Mouse (Mus musculus) embryonic facial prominence, embryonic 14.5 days (tissue): Measurements from ENCODE around the gene Ptchd4. TPM values are rescaled to one million over a fixed set of nuclear protein-coding genes. Genes with fewer than 3 reads are reported as not detected.

ENCODE experiments used
- ATAC-seq: fragments of 200-750 bp; cut with Nextera tagmentation; 2 replicates; pipeline ENCODE4 v1.8.0; 2017; ENCODE audit warnings: low read depth, moderate number of reproducible peaks, moderate TSS enrichment
- DNase-seq: peaks from one replicate; pipeline ENCODE4 v3.0.0-alpha.2; 2015; ENCODE audit warnings: low spot score
- H3K27ac ChIP-seq: fragments of 300-500 bp; sonication (generic); replicated peaks from 2 replicates; pipeline ENCODE4 v1.5.1; 2014; ENCODE audit warnings: low read depth, mild to moderate bottlenecking, low read length, moderate library complexity
- H3K27me3 ChIP-seq: fragments of 300-500 bp; sonication (generic); replicated peaks from 2 replicates; pipeline ENCODE4 v1.6.1; 2014; ENCODE audit warnings: low read length; ENCODE audit not compliant: control insufficient read depth, insufficient read depth
- H3K36me3 ChIP-seq: fragments of 300-500 bp; sonication (generic); 2 replicates; pipeline ENCODE4 v1.6.1; 2014; ENCODE audit warnings: low read length, mixed read lengths; ENCODE audit not compliant: control insufficient read depth, insufficient read depth
- H3K4me1 ChIP-seq: fragments of 300-500 bp; sonication (generic); 2 replicates; pipeline ENCODE4 v1.6.1; 2014; ENCODE audit warnings: antibody characterized with exemption, low read length; ENCODE audit not compliant: control insufficient read depth, insufficient read depth
- H3K4me2 ChIP-seq: fragments of 300-500 bp; sonication (generic); 2 replicates; pipeline ENCODE4 v1.6.1; 2014; ENCODE audit warnings: low read depth, mild to moderate bottlenecking, low read length, moderate library complexity, mixed read lengths
- H3K4me3 ChIP-seq: fragments of 300-500 bp; sonication (generic); 2 replicates; pipeline ENCODE4 v1.5.1; 2014; ENCODE audit warnings: low read depth, mild to moderate bottlenecking, low read length
- H3K9ac ChIP-seq: fragments of 300-500 bp; sonication (generic); 2 replicates; pipeline ENCODE4 v1.6.1; 2014; ENCODE audit warnings: low read depth, mild to moderate bottlenecking, low read length, moderate library complexity, mixed read lengths
- H3K9me3 ChIP-seq: fragments of 300-500 bp; sonication (generic); 2 replicates; pipeline ENCODE4 v1.6.1; 2016; ENCODE audit warnings: low read length; ENCODE audit not compliant: control insufficient read depth
- WGBS: fragments of 180-500 bp; shearing (Covaris S2); extraction: QIAGEN DNeasy Blood & Tissue Kit; methylation state at CpG from one replicate; pipeline ENCODE4 v1.1.7; 2014; 5-methylcytosine and 5-hydroxymethylcytosine counted together
- polyA plus RNA-seq: library from polyadenylated mRNA; unstranded; fragments of >200 nt; fragmentation: Nextera tagmentation; extraction: Ambion mirVana; gene quantifications from 2 replicates; pipeline ENCODE4 v1.2.1, GENCODE M21; 2014

The Ptchd4 gene
- polyA plus RNA-seq, 1 experiment from 2014 or later, result 1.8 TPM

- Histone ChIP-seq H3K27me3 (no peaks in the 10 kb centered on the region), H3K4me2 (no peak overlapping the region), H3K4me1 (no peaks in the 10 kb centered on the region), H3K4me3 (no peak overlapping the region), H3K9ac (no peak overlapping the region), H3K27ac (no peak overlapping the region), H3K36me3 (no peaks in the 10 kb centered on the region), H3K9me3 (no peaks in the 10 kb centered on the region)
- 83% methylated on average over 6 of the region's 6 CpGs for WGBS
- ATAC-seq (no peak), DNase-seq (no peak)
These were observed 47.5 kb downstream of the Ptchd4 start for GRCm38 (mm10) chr17:42363085-42363710.

GRCm38 (mm10) chr17:42364716-42365115 is 49.0 kb downstream of the Ptchd4 start:
- ATAC-seq, result no peak
- no peaks in the 10 kb centered on the region for H3K4me1 ChIP-seq
- H3K9ac ChIP-seq, result no peak overlapping the region
- WGBS, result 50% methylated on average over 1 of the region's 1 CpGs
- H3K27me3 ChIP-seq, result no peaks in the 10 kb centered on the region
- H3K9me3 ChIP-seq, result no peaks in the 10 kb centered on the region
- no peak overlapping the region for H3K4me3 ChIP-seq
- H3K4me2 ChIP-seq, result no peak overlapping the region
- no peak for DNase-seq
- no peak overlapping the region for H3K27ac ChIP-seq
- H3K36me3 ChIP-seq, result no peaks in the 10 kb centered on the region

DNA sequence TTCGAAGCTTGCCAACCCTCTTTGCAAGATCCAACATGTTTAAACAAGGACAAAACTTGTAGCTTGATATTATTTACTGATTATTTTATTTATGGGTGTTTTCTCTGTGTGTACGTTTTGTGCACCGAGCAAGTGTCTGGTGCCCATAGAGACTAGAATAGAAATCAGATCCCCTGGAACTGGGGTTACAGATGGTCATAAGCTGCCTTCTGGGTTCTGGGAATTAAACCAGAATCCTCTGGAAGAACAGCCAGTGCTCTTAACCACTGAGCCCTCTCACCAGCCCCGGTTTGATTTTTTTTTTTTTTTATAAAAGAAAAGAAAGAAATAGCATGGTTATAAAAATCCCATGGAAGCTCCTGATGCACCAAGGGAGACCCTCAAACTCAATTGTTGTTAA is 59.1 kb downstream of the Ptchd4 start:
- Histone ChIP-seq H3K4me1 (no peaks in the 10 kb centered on the region), H3K36me3 (no peaks in the 10 kb centered on the region), H3K27me3 (no peaks in the 10 kb centered on the region), H3K4me2 (no peak overlapping the region), H3K9ac (no peak overlapping the region), H3K9me3 (no peaks in the 10 kb centered on the region), H3K27ac (no peak overlapping the region), H3K4me3 (no peak overlapping the region)
- WGBS, result 83% methylated on average over 4 of the region's 4 CpGs
- no peak for DNase-seq
- ATAC-seq, result no peak

DNA sequence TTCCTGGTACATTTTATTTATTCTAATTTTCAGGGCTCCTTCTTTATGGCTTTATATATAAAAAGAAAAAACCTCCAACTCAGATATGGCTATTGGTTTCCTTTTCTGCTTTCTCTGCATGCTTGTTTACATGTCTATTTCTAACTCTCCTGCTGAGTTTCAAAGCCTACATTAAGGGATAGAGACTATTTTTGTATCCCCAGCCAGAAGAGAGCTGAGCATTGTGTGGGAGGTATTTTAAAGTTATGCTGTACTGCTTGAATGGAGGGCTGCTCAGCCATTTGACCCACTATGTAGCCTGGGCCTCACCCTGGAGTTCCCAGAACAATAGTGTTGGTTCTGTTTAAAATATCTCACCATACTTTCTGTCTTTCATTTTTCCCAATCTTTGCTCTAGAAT is 77.3 kb downstream of the Ptchd4 start:
- no peak overlapping the region for H3K27ac ChIP-seq
- no peaks in the 10 kb centered on the region for H3K9me3 ChIP-seq
- DNase-seq, result no peak
- no peak overlapping the region for H3K4me3 ChIP-seq
- ATAC-seq, result no peak
- H3K4me2 ChIP-seq, result no peak overlapping the region
- H3K27me3 ChIP-seq, result no peaks in the 10 kb centered on the region
- H3K9ac ChIP-seq, result no peak overlapping the region
- no peaks in the 10 kb centered on the region for H3K36me3 ChIP-seq
- no peaks in the 10 kb centered on the region for H3K4me1 ChIP-seq

DNA sequence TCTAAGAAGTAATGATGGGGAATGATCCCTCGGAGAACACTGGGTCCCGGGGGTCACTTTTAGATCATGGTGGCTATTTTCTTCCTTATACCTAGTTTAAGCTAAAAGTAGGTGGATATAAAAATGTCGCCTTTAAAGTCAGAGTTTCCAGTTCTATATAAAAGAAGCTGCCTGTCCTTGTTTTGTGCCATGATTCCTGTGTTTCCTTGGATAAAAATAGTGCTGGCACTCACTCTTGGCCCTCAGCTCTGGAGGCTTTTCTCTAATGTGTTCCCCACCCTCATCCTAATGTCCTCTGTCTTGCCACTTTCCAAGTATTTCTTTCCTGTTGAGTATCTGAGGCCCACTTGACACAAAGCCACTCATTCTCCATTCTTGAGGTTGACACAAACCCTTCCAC is 79.6 kb downstream of the Ptchd4 start:
- DNase-seq (no peak), ATAC-seq (no peak)
- H3K4me2 ChIP-seq, result no peak overlapping the region
- no peaks in the 10 kb centered on the region for H3K36me3 ChIP-seq
- no peaks in the 10 kb centered on the region for H3K9me3 ChIP-seq
- H3K27ac ChIP-seq, result no peak overlapping the region
- H3K27me3 ChIP-seq, result no peaks in the 10 kb centered on the region
- no peak overlapping the region for H3K4me3 ChIP-seq
- 83% methylated on average over 3 of the region's 3 CpGs for WGBS
- no peaks in the 10 kb centered on the region for H3K4me1 ChIP-seq
- no peak overlapping the region for H3K9ac ChIP-seq

DNA sequence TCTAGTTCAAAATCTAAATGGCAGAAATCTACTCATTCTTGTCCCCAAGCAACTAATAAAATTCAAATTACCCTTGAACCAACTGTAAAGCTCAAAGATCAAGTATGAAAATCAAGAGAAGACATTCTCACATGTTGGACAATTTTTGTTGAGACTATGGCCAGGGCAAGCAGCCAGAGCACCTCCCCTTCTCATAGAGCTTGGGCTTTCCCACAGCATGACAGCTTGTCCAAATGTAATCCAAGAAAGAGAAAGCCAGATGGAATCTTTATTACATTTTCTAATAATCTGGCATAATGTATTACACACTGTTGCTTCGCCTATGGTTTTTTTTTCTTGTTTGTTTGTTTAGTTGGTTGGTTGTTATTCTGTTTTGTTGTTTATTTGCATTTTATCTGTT is 102.7 kb downstream of the Ptchd4 start:
- no peak overlapping the region for H3K4me2 ChIP-seq
- H3K9ac ChIP-seq, result no peak overlapping the region
- DNase-seq, result peak; percentile 4
- H3K27me3 ChIP-seq, result no peaks in the 10 kb centered on the region
- H3K27ac ChIP-seq, result no peak overlapping the region
- WGBS, result 74% methylated on average over 1 of the region's 1 CpGs
- ATAC-seq, result no peak
- no peaks in the 10 kb centered on the region for H3K36me3 ChIP-seq
- H3K9me3 ChIP-seq, result no peaks in the 10 kb centered on the region
- no peaks in the 10 kb centered on the region for H3K4me1 ChIP-seq
- no peak overlapping the region for H3K4me3 ChIP-seq

- Histone ChIP-seq H3K27ac (no peak overlapping the region), H3K36me3 (no peaks in the 10 kb centered on the region), H3K9me3 (no peaks in the 10 kb centered on the region), H3K4me1 (no peaks in the 10 kb centered on the region), H3K9ac (no peak overlapping the region), H3K4me3 (no peak overlapping the region), H3K27me3 (no peaks in the 10 kb centered on the region), H3K4me2 (no peak overlapping the region)
- 85% methylated on average over 1 of the region's 1 CpGs for WGBS
- no peak for DNase-seq
- no peak for ATAC-seq
These were observed 112.2 kb downstream of the Ptchd4 start for GRCm38 (mm10) chr17:42427961-42428360.

GRCm38 (mm10) chr17:42430380-42430779 is 114.6 kb downstream of the Ptchd4 start:
- DNase-seq (no peak), ATAC-seq (no peak)
- Histone ChIP-seq H3K36me3 (no peaks in the 10 kb centered on the region), H3K4me3 (no peak overlapping the region), H3K4me2 (no peak overlapping the region), H3K9me3 (no peaks in the 10 kb centered on the region), H3K27ac (no peak overlapping the region), H3K9ac (no peak overlapping the region), H3K27me3 (no peaks in the 10 kb centered on the region), H3K4me1 (no peaks in the 10 kb centered on the region)
- WGBS, result 83% methylated on average over 2 of the region's 2 CpGs

- Histone ChIP-seq H3K9me3 (no peaks in the 10 kb centered on the region), H3K4me1 (no peaks in the 10 kb centered on the region), H3K27ac (no peak overlapping the region), H3K36me3 (no peaks in the 10 kb centered on the region), H3K27me3 (no peaks in the 10 kb centered on the region), H3K4me2 (no peak overlapping the region), H3K4me3 (no peak overlapping the region), H3K9ac (no peak overlapping the region)
- DNase-seq, result peak; percentile 7
- 77% methylated on average over 2 of the region's 2 CpGs for whole genome bisulfite sequencing
- no peak for ATAC-seq
These were observed 136.5 kb downstream of the Ptchd4 start for GRCm38 (mm10) chr17:42452235-42452634.
